Mouse (Mus musculus): ENCODE measurements around the gene Terb2. TPM values are rescaled to one million over a fixed set of nuclear protein-coding genes. Genes with fewer than 3 reads are reported as not detected.

Terb2 gene
- not detected for total RNA-seq (2021)
- polyA plus RNA-seq (2012; rRNA removed) = not detected in 2 replicates
- long read RNA-seq = 0 reads

DNA sequence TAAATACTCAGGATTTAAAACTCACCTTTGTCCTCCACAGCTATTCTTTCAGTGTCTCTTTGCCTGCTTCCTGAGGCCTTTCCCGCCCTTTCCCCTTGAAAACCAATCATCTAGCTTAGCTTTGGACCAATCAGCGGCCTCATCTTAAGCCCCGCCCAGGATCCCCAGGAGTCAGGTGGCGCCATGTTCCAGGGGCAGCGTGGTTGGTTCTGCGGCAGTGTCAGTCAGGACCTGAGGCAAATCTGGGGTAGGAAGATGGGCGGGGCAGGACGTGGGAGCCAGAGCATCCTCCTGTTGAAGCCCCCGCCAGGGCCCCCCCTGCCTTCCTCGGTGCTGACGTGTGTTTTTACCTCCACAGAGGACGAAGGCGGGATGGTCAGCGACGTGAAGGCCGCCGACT, at the start of gene Terb2, which contains the start of gene Patl2:
Terb2 (plus strand) TSS at position 167 of the 400 bp plus-strand sequence.
Patl2 (minus strand) TSS at position 84 of the 400 bp plus-strand sequence.
- H3K79me2 ChIP-seq (replicated peaks; ENCODE audit: control insufficient read depth, insufficient read depth, low read length) = no peaks in the 10 kb centered on the region
- H3K36me3 ChIP-seq (ENCODE audit: control insufficient read depth, insufficient read depth, low read length) = no peaks in the 10 kb centered on the region
- H3K27ac ChIP-seq = no peak within 1 kb of the TSS
- TF ChIP-seq POLR2A (IDR thresholded peaks at IDR 0.05; ENCODE audit: insufficient read depth, low read depth, low read length) = no peak
- TF ChIP-seq CTCF (IDR thresholded peaks at IDR 0.05) = no peak
- no peak for TF ChIP-seq EP300 (IDR thresholded peaks at IDR 0.05; ENCODE audit: insufficient read depth, low read depth, low read length)
- no peak within 1 kb of the TSS for H3K9ac ChIP-seq (ENCODE audit: low read depth, low read length)
- intact Hi-C loops (cut with DNase I) = no loop called here
- H3K27me3 ChIP-seq (ENCODE audit: control insufficient read depth, insufficient read depth, low read length) = no peaks in the 10 kb centered on the region
- H3K4me3 ChIP-seq = no peak within 1 kb of the TSS
- 74% methylated on average over 17 of the region's 17 CpGs for WGBS
- no peak for DNase-seq
- no peaks in the 10 kb centered on the region for H3K4me1 ChIP-seq (ENCODE audit: control insufficient read depth, insufficient read depth, low read length)

DNA sequence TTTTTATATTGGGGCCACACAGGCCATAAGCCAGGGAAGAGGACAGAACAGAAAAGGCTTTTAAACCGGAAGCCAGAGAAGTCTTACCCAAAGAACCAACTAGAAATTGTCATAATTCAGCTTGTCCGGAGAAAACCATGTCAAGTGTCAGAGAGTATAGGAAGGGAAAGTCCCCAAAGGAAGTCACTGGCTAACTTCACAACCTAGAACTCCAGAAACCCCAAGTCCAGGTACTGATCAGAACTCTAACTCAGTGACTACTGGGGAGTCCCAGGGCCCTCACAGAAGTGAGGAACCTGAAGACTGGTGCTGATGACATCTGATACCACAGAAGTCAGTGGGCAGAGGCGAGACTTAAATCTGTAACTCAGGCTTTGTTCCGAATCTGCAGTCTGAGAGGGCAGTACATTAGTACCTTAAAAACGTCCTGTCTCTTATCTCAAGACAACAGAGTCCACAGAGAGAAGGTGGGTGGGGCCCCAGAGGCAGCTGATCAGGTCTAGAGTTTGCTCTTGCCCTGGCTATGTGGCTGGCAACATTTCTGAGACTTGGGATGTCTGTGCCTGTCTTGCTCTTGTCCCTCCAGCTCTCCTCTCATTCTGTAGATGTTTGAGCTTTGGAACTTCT, 48.1 kb upstream of the Terb2 start:
- intact Hi-C loops (cut with DNase I) = no loop called here
- Histone ChIP-seq H3K4me1 (ENCODE audit: control insufficient read depth, insufficient read depth, low read length) (no peaks in the 10 kb centered on the region), H3K27ac (no peak overlapping the region), H3K27me3 (ENCODE audit: control insufficient read depth, insufficient read depth, low read length) (no peaks in the 10 kb centered on the region), H3K9ac (ENCODE audit: low read depth, low read length) (no peak overlapping the region), H3K4me3 (no peak overlapping the region), H3K79me2 (replicated peaks; ENCODE audit: control insufficient read depth, insufficient read depth, low read length) (no peaks in the 10 kb centered on the region), H3K36me3 (ENCODE audit: control insufficient read depth, insufficient read depth, low read length) (no peaks in the 10 kb centered on the region)
- no peak for DNase-seq
- TF ChIP-seq POLR2A (IDR thresholded peaks at IDR 0.05; ENCODE audit: insufficient read depth, low read depth, low read length) (no peak), EP300 (IDR thresholded peaks at IDR 0.05; ENCODE audit: insufficient read depth, low read depth, low read length) (no peak), CTCF (IDR thresholded peaks at IDR 0.05) (no peak)
- WGBS = 45% methylated on average over 5 of the region's 5 CpGs

DNA sequence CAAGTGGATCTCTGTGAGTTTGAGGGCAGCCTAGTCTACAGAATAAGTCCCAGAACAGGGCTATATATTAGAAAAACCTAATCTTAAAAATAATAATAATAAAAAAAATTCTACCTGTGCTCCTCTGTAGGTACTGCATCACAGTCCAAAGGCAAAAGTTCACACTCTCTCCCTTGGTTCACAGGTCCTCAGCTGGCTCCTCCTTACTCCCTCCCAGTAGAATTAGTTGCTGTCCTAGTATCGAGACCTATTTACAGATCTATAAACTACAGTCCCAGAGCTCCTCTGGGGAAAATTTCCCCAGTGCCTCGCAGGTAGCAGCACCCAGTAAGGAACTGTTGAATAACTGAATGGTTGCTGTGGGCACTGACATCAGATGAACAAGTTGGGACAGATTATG, 45.3 kb upstream of the Terb2 start:
- Histone ChIP-seq H3K27ac (no peak overlapping the region), H3K36me3 (ENCODE audit: control insufficient read depth, insufficient read depth, low read length) (no peaks in the 10 kb centered on the region), H3K79me2 (replicated peaks; ENCODE audit: control insufficient read depth, insufficient read depth, low read length) (no peaks in the 10 kb centered on the region), H3K27me3 (ENCODE audit: control insufficient read depth, insufficient read depth, low read length) (no peaks in the 10 kb centered on the region), H3K9ac (ENCODE audit: low read depth, low read length) (no peak overlapping the region), H3K4me3 (no peak overlapping the region), H3K4me1 (ENCODE audit: control insufficient read depth, insufficient read depth, low read length) (no peaks in the 10 kb centered on the region; the same call in 1 of the 2 replicates)
- TF ChIP-seq CTCF (IDR thresholded peaks at IDR 0.05) = no peak
- no peak for TF ChIP-seq EP300 (IDR thresholded peaks at IDR 0.05; ENCODE audit: insufficient read depth, low read depth, low read length)
- no peak for TF ChIP-seq POLR2A (IDR thresholded peaks at IDR 0.05; ENCODE audit: insufficient read depth, low read depth, low read length)
- 70% methylated on average over 2 of the region's 2 CpGs for WGBS
- intact Hi-C loops (cut with DNase I) = no loop called here
- DNase-seq = no peak

DNA sequence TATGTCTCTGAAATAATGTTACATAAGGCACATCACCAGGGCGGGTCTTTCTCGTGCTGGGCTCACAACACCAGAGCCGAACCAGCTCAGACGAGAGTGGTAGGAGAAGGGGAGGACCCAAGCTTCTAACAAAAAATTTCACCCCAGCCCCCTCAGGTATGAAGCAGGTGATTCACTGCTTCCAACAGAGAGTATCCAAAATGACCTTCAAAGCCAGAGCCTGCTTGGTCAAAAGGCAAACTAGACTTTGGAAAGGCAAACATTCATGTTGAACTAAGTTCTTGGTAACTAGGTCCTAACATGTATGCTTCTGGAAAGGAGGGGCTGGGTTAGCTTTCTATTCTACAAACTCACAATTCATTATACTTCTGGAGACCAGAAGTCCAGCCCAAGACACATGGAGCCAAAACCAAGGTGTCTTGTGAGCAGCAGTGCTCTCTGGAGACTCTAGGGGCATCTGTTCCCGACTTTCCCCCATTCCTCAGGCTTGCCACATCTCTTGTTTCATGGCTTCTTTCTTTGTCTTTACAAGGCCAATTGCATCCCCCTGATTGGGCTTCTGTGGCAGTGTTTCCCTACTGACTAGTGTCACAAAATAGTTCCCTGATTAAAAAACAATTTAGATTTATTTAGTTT, 44.6 kb upstream of the Terb2 start:
- H3K9ac ChIP-seq (ENCODE audit: low read depth, low read length) = no peak overlapping the region
- TF ChIP-seq CTCF (IDR thresholded peaks at IDR 0.05) (peak; percentile 15), EP300 (IDR thresholded peaks at IDR 0.05; ENCODE audit: insufficient read depth, low read depth, low read length) (no peak)
- H3K27me3 ChIP-seq (ENCODE audit: control insufficient read depth, insufficient read depth, low read length) = no peaks in the 10 kb centered on the region
- H3K27ac ChIP-seq = no peak overlapping the region
- no peaks in the 10 kb centered on the region for H3K36me3 ChIP-seq (ENCODE audit: control insufficient read depth, insufficient read depth, low read length)
- no peaks in the 10 kb centered on the region; the same call in 1 of the 2 replicates for H3K4me1 ChIP-seq (ENCODE audit: control insufficient read depth, insufficient read depth, low read length)
- H3K79me2 ChIP-seq (replicated peaks; ENCODE audit: control insufficient read depth, insufficient read depth, low read length) = no peaks in the 10 kb centered on the region
- 70% methylated on average over 5 of the region's 5 CpGs for WGBS
- intact Hi-C loops (cut with DNase I) = no loop called here
- H3K4me3 ChIP-seq = no peak overlapping the region
- no peak for DNase-seq

DNA sequence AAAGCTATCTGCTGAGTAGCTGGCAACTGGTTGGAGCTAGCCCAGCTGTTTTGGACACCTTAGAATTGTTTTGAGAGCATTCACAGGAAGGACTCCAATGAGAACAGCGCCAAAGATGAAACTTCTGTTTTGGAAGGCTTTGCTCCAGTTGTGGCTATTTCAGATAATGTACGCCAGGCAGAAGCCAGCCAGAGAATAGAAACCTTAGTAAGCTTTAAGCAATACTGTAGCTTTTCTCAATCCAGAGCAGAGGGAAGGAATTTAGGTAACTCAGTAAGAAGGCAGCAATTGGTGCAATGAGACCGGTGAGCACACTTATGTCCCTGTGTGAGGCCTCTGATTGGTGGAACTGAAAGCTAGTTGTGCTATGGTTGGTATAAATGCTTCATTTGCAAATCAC, 43.0 kb upstream of the Terb2 start:
- no peak overlapping the region for H3K27ac ChIP-seq
- no peak for TF ChIP-seq EP300 (IDR thresholded peaks at IDR 0.05; ENCODE audit: insufficient read depth, low read depth, low read length)
- TF ChIP-seq CTCF (IDR thresholded peaks at IDR 0.05) = no peak
- no peak for TF ChIP-seq POLR2A (IDR thresholded peaks at IDR 0.05; ENCODE audit: insufficient read depth, low read depth, low read length)
- intact Hi-C loops (cut with DNase I) = no loop called here
- H3K4me3 ChIP-seq = no peak overlapping the region
- WGBS = 85% methylated on average over 3 of the region's 3 CpGs
- no peaks in the 10 kb centered on the region for H3K27me3 ChIP-seq (ENCODE audit: control insufficient read depth, insufficient read depth, low read length)
- no peaks in the 10 kb centered on the region for H3K79me2 ChIP-seq (replicated peaks; ENCODE audit: control insufficient read depth, insufficient read depth, low read length)
- H3K9ac ChIP-seq (ENCODE audit: low read depth, low read length) = no peak overlapping the region
- H3K36me3 ChIP-seq (ENCODE audit: control insufficient read depth, insufficient read depth, low read length) = no peaks in the 10 kb centered on the region
- H3K4me1 ChIP-seq (ENCODE audit: control insufficient read depth, insufficient read depth, low read length) = peaks cover 1% of the 10 kb centered on the region
- no peak for DNase-seq

DNA sequence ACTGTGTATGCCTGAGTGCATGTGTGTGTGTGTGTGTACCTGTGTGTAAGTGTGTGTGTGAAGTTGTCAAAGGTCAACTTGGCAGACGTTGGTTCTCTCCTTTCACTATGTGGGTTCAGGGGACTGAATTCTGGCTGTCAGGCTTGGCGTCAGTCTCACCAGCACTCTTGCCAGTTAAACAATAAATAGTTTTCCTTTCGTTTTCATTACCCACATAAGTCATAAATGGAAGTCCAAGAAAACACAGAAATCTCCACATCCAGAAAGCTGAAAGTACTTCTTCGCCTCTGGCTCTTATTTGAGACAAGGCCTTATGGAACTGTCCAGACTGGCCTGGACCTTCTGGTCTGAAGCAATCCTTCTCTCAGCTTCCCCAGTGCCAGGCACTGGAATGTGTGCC, 40.3 kb upstream of the Terb2 start:
- Histone ChIP-seq H3K27me3 (ENCODE audit: control insufficient read depth, insufficient read depth, low read length) (no peaks in the 10 kb centered on the region), H3K36me3 (ENCODE audit: control insufficient read depth, insufficient read depth, low read length) (peaks cover 9% of the 10 kb centered on the region), H3K27ac (no peak overlapping the region), H3K4me1 (ENCODE audit: control insufficient read depth, insufficient read depth, low read length) (peaks cover 5% of the 10 kb centered on the region), H3K9ac (ENCODE audit: low read depth, low read length) (no peak overlapping the region), H3K4me3 (no peak overlapping the region), H3K79me2 (replicated peaks; ENCODE audit: control insufficient read depth, insufficient read depth, low read length) (no peaks in the 10 kb centered on the region; the same call in 1 of the 2 replicates)
- DNase-seq = no peak
- intact Hi-C loops (cut with DNase I) = no loop called here
- 69% methylated on average over 4 of the region's 4 CpGs for WGBS
- TF ChIP-seq POLR2A (IDR thresholded peaks at IDR 0.05; ENCODE audit: insufficient read depth, low read depth, low read length) (no peak), EP300 (IDR thresholded peaks at IDR 0.05; ENCODE audit: insufficient read depth, low read depth, low read length) (no peak), CTCF (IDR thresholded peaks at IDR 0.05) (no peak)

All from heart, adult 2 months (tissue).